Mouse (Mus musculus): ENCODE results near the gene Cebpa.

Cebpa gene

DNA sequence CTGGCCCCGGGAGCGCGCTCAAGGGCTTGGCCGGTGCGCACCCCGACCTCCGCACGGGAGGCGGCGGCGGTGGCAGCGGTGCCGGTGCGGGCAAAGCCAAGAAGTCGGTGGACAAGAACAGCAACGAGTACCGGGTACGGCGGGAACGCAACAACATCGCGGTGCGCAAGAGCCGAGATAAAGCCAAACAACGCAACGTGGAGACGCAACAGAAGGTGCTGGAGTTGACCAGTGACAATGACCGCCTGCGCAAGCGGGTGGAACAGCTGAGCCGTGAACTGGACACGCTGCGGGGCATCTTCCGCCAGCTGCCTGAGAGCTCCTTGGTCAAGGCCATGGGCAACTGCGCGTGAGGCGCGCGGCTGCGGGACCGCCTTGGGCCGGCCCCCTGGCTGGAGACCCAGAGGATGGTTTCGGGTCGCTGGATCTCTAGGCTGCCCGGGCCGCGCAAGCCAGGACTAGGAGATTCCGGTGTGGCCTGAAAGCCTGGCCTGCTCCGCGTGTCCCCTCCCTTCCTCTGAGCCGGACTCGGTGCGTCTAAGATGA, 1.1 kb downstream of the Cebpa start:
- DNase-seq (ENCODE audit: low spot score in 2 of 2), result peak in 1 of 2 experiments; percentile 37

DNA sequence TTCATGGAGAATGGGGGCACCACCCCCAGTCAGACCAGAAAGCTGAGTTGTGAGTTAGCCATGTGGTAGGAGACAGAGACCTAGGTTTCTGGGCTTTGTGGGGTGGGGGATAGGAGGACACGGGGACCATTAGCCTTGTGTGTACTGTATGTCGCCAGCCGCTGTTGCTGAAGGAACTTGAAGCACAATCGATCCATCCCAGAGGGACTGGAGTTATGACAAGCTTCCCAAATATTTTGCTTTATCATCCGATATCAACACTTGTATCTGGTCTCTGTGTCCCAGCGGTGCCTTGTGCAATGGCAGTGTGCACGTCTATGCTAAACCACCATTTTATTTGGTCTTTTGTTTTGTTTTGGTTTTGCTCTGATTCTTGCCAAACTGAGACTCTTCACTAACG, 2.1 kb downstream of the Cebpa start:
- no peak for DNase-seq (ENCODE audit: low spot score in 2 of 2)

- DNase-seq (ENCODE audit: low spot score in 2 of 2), result no peak
Measured at GRCm38 (mm10) chr7:35122401-35123320, 3.6 kb downstream of the Cebpa start.

DNA sequence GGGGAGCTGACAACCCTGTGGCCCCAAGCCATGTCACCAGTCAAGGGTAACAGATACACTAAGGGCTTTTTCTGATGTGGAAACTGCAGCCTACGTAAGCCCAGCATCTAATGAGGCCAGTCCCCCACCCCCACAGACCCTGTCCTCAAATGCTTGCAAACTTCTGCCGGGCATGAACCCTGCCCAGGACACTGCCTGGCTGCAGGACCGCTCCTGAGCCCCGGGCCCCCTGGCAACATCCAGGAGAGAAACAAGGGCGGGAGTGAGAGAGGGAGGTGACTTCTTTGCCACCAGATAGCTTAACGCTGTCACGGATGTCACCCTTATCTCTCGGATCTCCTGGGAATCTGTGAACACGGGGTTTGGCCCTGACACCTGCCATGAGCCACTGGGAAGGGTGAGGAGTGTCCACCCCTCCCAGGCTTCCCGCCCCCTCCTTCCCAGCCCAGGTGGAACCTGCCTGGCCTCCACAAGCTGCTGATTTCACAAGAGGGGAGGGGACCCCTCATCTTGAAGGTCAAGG, 4.4 kb downstream of the Cebpa start:
- DNase-seq (ENCODE audit: low spot score in 2 of 2), result no peak

DNA sequence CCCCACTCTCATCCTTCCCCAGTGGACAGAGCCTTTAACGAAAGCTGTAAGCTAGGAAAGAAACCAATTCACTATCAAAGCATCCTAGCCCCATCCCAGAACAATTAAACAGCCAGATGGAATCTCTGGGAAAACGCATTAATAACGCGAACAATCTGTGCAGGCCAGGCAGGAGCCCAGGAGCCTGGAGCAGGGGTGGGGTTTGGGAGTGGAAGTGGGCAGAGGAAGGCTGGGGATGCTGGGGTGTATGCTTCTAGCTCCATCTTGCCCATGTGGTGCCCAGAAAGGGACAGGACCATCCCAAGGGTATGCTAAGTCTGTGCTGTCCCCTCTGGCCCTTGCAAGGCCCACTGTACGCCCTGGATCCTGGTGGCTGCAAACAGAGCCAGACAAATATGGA, 5.1 kb downstream of the Cebpa start:
- no peak for DNase-seq (ENCODE audit: low spot score in 2 of 2)

DNA sequence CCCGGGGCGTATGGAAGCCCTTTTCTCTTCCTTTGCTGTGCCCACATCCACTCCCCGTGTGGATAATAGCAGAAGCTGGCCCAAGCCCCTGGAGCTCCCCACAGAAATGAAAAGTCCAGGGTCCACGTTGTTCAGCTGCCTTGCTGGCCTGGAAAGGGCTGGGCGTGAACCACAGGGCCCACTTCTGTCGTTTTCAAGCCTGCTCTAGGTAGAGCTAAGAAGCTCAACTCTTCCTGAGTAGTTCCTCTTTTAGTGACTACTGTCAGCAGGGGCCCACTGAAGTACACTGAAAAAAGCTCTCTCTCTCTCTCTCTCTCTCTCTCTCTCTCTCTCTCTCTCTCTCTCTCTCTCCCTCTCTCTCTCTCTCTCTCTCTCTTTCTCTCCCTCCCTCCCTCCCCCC, 5.7 kb downstream of the Cebpa start:
- DNase-seq (ENCODE audit: low spot score in 2 of 2), result no peak

- no peak for DNase-seq (ENCODE audit: low spot score in 2 of 2)
Measured at GRCm38 (mm10) chr7:35125971-35126370, 6.9 kb downstream of the Cebpa start.

DNA sequence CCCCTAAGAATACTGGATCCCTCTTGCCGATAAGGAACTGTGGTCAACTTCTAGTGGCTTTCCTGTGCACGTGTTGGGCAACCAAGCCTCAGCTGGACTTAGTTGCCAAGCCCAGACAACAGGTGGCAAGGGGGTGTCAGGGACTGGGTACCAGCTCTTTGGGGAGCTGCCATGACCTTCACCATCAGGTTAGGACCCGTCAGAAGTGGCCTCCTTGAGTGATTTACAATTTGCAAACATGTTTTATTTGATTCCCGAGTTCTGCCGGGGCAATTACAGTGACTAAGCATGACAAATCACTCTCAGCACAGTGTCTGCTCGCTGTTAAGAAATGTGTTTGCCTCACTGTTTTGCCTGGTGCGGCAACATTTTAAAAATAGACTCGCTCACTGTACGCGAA, 7.9 kb downstream of the Cebpa start:
- peak; percentile 40 for DNase-seq (ENCODE audit: low spot score in 2 of 2)

DNA sequence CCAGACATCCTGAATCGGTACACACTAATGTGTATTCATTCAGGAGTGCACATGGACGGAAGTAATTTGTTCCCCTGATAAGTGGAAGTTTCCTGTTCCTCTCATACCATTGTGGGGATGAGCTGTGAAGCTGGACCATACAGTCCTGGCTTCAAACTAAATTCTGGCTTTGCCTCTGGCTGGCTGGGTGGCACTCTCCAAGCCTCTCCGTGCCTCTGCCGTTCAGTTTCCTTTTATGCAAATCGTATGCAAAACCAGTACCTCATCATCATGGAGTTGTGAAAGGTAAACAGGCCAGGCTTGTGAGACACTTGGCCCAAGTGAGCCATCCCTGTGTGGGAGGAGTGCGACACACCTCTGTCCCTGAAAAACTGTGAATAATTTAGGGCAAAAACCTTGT, 8.6 kb downstream of the Cebpa start:
- no peak for DNase-seq (ENCODE audit: low spot score in 2 of 2)

GRCm38 (mm10) chr7:35128677-35129567, 9.8 kb downstream of the Cebpa start:
- no peak for DNase-seq (ENCODE audit: low spot score in 2 of 2)

DNA sequence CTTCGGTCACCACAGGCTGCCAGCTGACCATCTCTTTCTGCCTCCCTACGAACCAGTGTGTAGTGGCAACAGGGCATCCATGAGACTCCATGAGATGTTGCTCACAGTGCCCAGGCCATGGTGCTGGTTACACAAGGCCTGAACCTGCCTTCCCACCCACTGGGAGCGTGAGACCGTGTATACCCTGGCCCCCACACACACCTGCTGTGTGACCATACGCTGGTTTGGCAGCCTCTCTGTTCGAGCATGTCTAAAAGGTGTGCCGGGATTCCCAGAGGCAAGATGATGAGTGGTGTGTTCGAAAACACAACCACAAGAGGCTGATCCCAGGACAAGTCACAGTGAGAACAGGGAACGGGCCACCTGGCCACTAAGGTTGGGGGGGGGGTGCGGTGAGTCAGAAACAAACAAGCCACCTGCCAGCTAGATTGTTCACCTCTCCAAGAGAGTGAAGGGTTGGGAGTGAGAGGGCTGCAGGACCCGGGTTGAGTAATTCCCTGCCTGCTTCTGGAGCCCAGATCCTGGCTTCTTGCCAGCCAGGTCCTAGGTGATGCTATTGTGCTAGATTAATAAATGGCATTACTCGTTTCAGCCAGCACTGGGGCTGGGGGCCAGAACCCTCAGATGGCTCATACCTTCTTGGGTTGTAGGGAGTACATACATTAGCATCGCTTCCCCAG, 11.1 kb downstream of the Cebpa start:
- no peak for DNase-seq (ENCODE audit: low spot score in 2 of 2)

- DNase-seq (ENCODE audit: low spot score in 2 of 2), result no peak
Measured at GRCm38 (mm10) chr7:35130888-35131287, 11.8 kb downstream of the Cebpa start.

GRCm38 (mm10) chr7:35131601-35132000, 12.5 kb downstream of the Cebpa start:
- no peak for DNase-seq (ENCODE audit: low spot score in 2 of 2)

DNA sequence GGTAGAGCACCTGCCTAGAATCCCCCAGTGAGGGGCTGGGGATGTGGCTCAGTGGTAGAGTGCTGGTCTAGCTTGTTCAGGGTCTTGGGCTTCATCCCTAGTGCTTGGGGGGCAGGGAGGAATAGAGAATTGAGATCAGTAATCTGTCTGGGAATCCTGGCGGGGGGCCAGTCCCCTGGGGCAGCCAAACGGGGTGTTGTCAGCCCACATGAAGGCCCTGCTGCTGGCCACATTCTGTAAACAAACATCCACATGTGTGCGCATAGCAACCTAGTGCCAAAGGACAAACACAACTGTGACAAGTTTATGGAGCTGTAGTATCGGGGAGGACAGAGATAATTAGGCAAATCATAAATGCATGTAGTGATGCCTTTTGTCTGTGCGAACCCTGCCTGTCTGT, 15.5 kb downstream of the Cebpa start:
- DNase-seq (ENCODE audit: low spot score in 2 of 2), result no peak

- no peak for DNase-seq (ENCODE audit: low spot score in 2 of 2)
Measured at GRCm38 (mm10) chr7:35137524-35137923, 18.4 kb downstream of the Cebpa start.

DNA sequence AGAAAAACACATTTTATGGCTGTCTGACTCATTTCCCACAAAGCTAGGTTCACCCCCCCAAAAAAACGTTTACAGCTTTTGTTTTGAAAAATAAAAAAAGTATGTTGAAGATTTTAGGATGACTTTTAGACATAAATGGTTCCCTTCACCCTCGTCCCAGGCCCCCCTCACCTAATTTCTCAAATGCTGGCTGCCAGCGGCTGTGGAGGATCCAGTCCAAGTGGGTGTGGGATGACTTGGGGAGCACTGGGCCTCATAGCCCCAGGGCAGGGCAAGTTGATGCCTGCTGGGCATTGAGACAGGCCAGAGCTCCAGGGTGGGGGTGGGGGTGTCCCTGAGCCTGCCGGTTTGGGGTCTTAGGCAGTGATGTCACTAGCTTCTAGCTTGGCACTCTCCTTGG, 19.4 kb downstream of the Cebpa start:
- DNase-seq (ENCODE audit: low spot score in 2 of 2), result no peak

- no peak for DNase-seq (ENCODE audit: low spot score in 2 of 2)
Measured at GRCm38 (mm10) chr7:35139880-35140279, 20.8 kb downstream of the Cebpa start.

GRCm38 (mm10) chr7:35141519-35141918, 22.4 kb downstream of the Cebpa start:
- no peak for DNase-seq (ENCODE audit: low spot score in 2 of 2)

- no peak for DNase-seq (ENCODE audit: low spot score in 2 of 2)
Measured at GRCm38 (mm10) chr7:35142522-35142921, 23.4 kb downstream of the Cebpa start.

- DNase-seq (ENCODE audit: low spot score in 2 of 2), result no peak
Measured at GRCm38 (mm10) chr7:35143864-35144618, 24.9 kb downstream of the Cebpa start.

DNA sequence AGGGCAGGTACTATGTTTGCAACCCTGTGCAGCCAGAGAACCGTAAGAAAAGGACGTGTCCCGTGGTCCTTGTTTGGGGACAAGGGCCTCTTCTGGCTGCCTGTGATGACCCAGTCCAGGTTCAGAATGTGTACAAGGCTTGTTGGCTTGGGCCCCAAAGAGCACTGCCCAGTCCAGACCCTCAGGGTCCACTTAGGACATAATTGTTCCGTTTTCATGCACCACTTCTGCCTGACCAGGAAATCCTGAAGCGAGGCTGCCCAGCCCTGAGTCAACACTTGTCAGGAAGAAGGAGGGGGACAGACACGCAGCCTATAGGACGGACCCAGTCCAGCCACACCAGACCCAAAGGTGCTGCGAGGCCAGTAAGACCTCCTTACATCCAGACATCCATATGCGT, 26.0 kb downstream of the Cebpa start:
- DNase-seq (ENCODE audit: low spot score in 2 of 2), result no peak
